9 mouse cellular contexts compared by ENCODE assay signal in genomic region chr15:77254636-77255035, GRCm38 (mm10). TPM values are rescaled to one million over a fixed set of nuclear protein-coding genes. Genes with fewer than 3 reads are reported as not detected.
DNase-seq lines count a peak whose midpoint lies in the region; ATAC-seq and TF ChIP-seq lines count a peak whose summit lies in the region.
"Had no signal": no experiment of that assay in that cellular context is flagged by ENCODE, and none has a peak within 500 bp of the region (broad histone marks: within the 10 kb centered on the region; RNA-seq: fewer than 3 reads in every experiment).

No protein-coding gene starts in this region.

- DNase-seq in 3T3-L1 (ENCODE audit: low read depth, low spot score) = peak; percentile 92
- DNase-seq in brain, embryonic 14.5 days (ENCODE audit: low read depth) = peak; percentile 64
- DNase-seq in limb, embryonic 14.5 days (ENCODE audit: low spot score) = peak; percentile 94
- DNase-seq in adrenal gland, postnatal 36 days = no peak
- no peak for DNase-seq in cerebellum, postnatal 4 days (ENCODE audit: low spot score in 2 of 2)

- no peaks in the 10 kb centered on the region; the same call in 1 of the 2 replicates for H3K36me3 ChIP-seq in heart, embryonic 12.5 days
- no peaks in the 10 kb centered on the region for H3K36me3 ChIP-seq in limb, embryonic 14.5 days (ENCODE audit: control insufficient read depth, insufficient read depth, low read length)
- H3K36me3 ChIP-seq: neural tube, embryonic 12.5 days had no signal

- no peaks in the 10 kb centered on the region for H3K27me3 ChIP-seq in heart, embryonic 12.5 days (replicated peaks)
- no peaks in the 10 kb centered on the region for H3K27me3 ChIP-seq in limb, embryonic 14.5 days (ENCODE audit: control insufficient read depth, insufficient read depth, low read length)
- H3K27me3 ChIP-seq: neural tube, embryonic 12.5 days had no signal

- no peak overlapping the region for H3K4me3 ChIP-seq in heart, embryonic 12.5 days
- no peak overlapping the region for H3K4me3 ChIP-seq in limb, embryonic 14.5 days (replicated peaks; ENCODE audit: low read length)
- H3K4me3 ChIP-seq: neural tube, embryonic 12.5 days had no signal

- H3K4me2 ChIP-seq in heart, embryonic 12.5 days = no peak overlapping the region
- peak overlapping the region; percentile 36 for H3K4me2 ChIP-seq in limb, embryonic 14.5 days (replicated peaks; ENCODE audit: low read depth, low read length, severe bottlenecking)
- H3K4me2 ChIP-seq: neural tube, embryonic 12.5 days had no signal

- peaks cover 54% of the 10 kb centered on the region for H3K4me1 ChIP-seq in heart, embryonic 12.5 days (replicated peaks)
- H3K4me1 ChIP-seq in limb, embryonic 14.5 days (ENCODE audit: control insufficient read depth, insufficient read depth, low read length) = peaks cover 66% of the 10 kb centered on the region

- TF ChIP-seq POLR2A in brain, embryonic 14.5 days (IDR thresholded peaks at IDR 0.05; ENCODE audit: borderline replicate concordance, extremely low read depth, insufficient read depth, insufficient read length, poor library complexity, severe bottlenecking) = no peak
- TF ChIP-seq POLR2A in limb, embryonic 14.5 days (IDR thresholded peaks at IDR 0.05; ENCODE audit: borderline replicate concordance, extremely low read depth, insufficient read depth, insufficient read length) = no peak

- no peak overlapping the region for H3K9ac ChIP-seq in heart, embryonic 12.5 days
- H3K9ac ChIP-seq in limb, embryonic 14.5 days (ENCODE audit: low read depth, low read length, severe bottlenecking) = no peak overlapping the region
- H3K9ac ChIP-seq: neural tube, embryonic 12.5 days had no signal

- no peaks in the 10 kb centered on the region for H3K9me3 ChIP-seq in heart, embryonic 12.5 days (replicated peaks)
- H3K9me3 ChIP-seq in limb, embryonic 14.5 days (ENCODE audit: control insufficient read depth, low read length) = no peaks in the 10 kb centered on the region
- H3K9me3 ChIP-seq: neural tube, embryonic 12.5 days had no signal

- 32% methylated on average over 1 of the region's 1 CpGs for WGBS in heart, embryonic 12.5 days
- 10% methylated on average over 1 of the region's 1 CpGs for WGBS in limb, embryonic 14.5 days

- peak overlapping the region; percentile 75 for H3K27ac ChIP-seq in heart, embryonic 12.5 days (ENCODE audit: poor library complexity, severe bottlenecking)
- peak overlapping the region; percentile 94 for H3K27ac ChIP-seq in limb, embryonic 14.5 days (replicated peaks; ENCODE audit: low read depth, low read length)
- H3K27ac ChIP-seq: neural tube, embryonic 12.5 days had no signal

- no peak for ATAC-seq in heart, embryonic 12.5 days (ENCODE audit: insufficient number of reproducible peaks, low FRiP score)
- ATAC-seq in limb, embryonic 14.5 days (ENCODE audit: low FRiP score, low read depth) = peak; percentile 76
- no peak for ATAC-seq in granulocyte monocyte progenitor cell, adult 5-6 weeks (replicated peaks; ENCODE audit: poor library complexity, severe bottlenecking)
- ATAC-seq in frontal cortex, adult (ENCODE audit: low TSS enrichment) = no peak

- no peak for TF ChIP-seq CTCF in brain, embryonic 14.5 days (IDR thresholded peaks at IDR 0.05; ENCODE audit: borderline replicate concordance, extremely low read depth, insufficient read depth, insufficient read length)

RNA-seq across cellular contexts. Expression of gene Rbfox2, which starts 52.2 kb away (rescaled TPM):
- polyA plus RNA-seq in brain, embryonic 14.5 days (2012; rRNA removed) = 315 and 367 TPM in 2 replicates
- polyA plus RNA-seq in heart, embryonic 12.5 days (2016; fragmentation: Nextera tagmentation; extraction: Ambion mirVana) = 87.6 and 97.4 TPM in 2 replicates
- 189 and 205 TPM in 2 replicates for polyA plus RNA-seq in limb, embryonic 14.5 days (2012; rRNA removed)
- polyA plus RNA-seq in limb, embryonic 14.5 days (2014; fragmentation: Nextera tagmentation; extraction: Ambion mirVana) = 94.7 and 101 TPM in 2 replicates
- 0.19 and 0.24 TPM in 2 replicates for total RNA-seq in granulocyte monocyte progenitor cell, adult 5-6 weeks (2014; fragmentation: Nextera tagmentation)
- total RNA-seq in granulocyte monocyte progenitor cell, adult 5-6 weeks (2017) = 2.8 and 3.6 TPM in 2 replicates
- 10 to 100 TPM; 54.4 to 64.7 TPM for total RNA-seq in adrenal gland, postnatal 36 days (2021)

Comparison
In these comparisons a context has a peak if more than half of its experiments do, and no peak if none do; other contexts are left out.
1. DNase-seq: peak in 3T3-L1 (single experiment), brain, embryonic 14.5 days (single experiment) and limb, embryonic 14.5 days (single experiment); none in adrenal gland, postnatal 36 days (0 of 2) and cerebellum, postnatal 4 days (0 of 2).